Mouse (Mus musculus) kidney, adult 11 months (tissue): ENCODE results near the gene Ppp1r14b.

Experiments used
- DNase-seq: peaks from one replicate; pipeline ENCODE4 v3.0.0; 2022

The Ppp1r14b gene

DNA sequence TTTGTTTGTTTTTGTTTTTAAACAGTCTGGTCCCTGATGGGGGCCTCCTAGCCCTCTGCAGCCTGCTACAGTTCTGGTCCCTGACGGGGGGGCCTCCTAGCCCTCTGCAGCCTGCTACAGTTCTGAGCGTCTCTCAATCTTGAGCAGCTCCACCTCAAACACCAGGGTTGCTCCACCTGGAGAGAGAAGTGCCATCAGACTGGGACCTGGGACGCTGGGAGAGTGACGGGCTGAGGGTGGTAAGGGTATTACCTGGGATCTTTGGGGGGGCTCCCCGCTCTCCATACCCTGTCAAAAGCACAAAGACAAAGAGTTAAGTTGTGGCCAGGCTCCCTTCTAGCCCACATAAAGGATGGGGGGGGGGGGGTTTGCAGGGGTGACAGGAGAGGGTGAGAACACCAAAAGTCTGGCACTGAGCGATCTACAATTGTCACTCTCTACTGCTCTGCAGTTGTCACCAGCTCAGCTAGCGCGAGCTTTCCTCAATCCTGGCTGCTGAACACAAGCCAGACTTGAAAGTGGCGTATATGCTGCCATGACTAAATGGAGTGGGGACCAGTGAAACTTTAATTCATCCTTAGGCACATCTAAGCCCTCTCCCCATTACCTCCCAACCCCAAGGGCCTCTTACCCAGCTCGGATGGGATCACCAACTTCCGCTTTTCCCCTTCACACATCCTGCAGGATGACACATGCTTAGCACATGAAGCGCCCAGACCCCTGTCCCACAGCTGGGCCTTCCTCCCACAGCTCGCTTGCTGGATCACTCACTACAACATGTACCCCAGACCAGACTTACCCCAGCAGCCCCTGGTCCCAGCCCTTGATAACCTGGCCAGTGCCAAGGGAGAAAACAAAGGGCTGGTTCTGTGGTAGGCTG is 3.2 kb downstream of the Ppp1r14b start:
- no peak for DNase-seq

GRCm38 (mm10) chr19:6978639-6978974 is 3.8 kb downstream of the Ppp1r14b start:
- DNase-seq, result no peak

- peak; percentile 71 for DNase-seq
Observed at GRCm38 (mm10) chr19:6979001-6979479, 4.3 kb downstream of the Ppp1r14b start.

DNA sequence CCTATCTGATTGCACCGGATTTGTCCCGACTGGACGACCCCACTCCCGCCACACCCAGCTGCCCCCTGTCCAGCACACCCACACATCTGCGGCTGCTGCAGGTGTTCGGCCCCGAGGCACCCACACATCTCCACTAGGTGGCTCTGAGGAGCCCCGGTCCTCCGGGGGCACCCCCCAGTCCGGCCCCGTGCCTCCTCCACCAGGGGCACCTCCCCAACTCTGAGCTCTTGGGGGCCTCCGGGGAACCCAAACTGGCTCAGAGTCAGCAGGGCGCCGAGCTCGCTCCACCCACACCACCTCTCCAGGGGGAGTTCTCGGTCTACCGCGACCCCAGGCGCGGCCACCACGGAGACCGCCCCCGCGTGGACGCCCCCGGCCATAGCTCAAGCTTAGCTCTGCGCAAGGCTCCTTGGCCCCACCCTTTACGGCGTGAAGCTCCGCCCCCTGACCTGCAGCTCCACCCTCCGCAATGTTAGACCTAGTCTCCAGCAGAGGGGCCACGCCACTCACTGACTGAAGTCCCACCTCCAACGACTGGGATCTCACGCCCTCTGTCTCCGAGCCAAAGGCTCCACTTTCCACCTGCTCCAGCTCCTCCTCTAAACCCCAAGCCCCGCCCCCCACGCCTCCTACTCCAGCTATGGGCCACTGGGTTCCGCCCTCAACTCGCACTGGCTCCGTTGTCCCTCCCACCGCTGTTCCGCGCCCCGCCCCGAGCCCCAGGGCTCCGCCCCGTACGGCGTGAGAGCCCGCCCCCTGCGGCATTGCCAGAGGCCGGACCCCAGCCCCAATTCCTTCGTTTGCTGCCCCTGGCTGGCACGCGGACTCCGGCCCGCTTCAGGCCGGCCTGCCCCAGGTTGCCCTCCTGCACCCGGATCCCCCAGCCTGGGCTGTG is 5.0 kb downstream of the Ppp1r14b start:
- peak; percentile 100 for DNase-seq

- peak; percentile 99 for DNase-seq
Observed at GRCm38 (mm10) chr19:6980381-6981093, 5.8 kb downstream of the Ppp1r14b start, which contains the start of gene Fkbp2. TSS of gene Fkbp2 (minus strand) at chr19:6980501.

GRCm38 (mm10) chr19:6981465-6981864 is 6.7 kb downstream of the Ppp1r14b start:
- DNase-seq, result no peak

DNA sequence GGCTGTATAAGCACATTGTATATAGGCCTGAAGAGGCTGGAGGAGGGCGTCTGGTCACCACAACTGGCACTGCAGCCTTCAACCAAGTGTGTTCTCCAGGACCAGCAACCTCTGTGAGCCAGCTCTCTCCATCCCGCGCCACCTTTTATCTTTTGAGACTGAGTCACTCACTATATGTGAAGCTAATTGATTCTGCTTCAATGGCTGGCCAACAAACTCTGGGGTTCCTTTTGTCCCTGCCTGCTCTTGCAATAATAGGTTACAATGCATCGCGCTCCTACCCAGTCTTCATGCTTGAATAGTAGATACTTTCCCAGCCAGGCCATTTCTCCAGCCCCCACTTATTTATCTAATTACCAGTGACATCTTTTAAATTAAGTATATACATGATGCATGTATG is 8.9 kb downstream of the Ppp1r14b start:
- no peak for DNase-seq

DNA sequence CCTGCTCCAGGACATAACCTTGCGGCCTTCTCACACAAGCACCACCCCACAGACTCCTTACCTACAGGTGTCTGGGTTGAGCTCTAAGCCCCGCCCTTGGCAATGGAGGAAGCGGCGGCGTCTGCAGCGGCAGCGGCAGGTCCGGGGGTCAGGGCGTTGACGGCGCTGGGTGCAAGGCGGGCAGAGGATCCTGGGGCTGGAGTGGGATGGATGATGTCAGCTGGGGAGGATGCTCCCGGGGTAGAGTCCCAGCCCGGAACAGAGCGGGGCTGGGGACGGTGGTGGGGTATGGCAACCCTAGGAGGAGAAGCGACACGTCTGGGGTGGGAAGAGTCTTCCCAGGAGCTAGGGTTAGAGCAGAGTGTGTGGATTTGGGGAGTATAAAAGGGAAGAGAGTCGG is 10.5 kb downstream of the Ppp1r14b start:
- DNase-seq, result no peak

DNA sequence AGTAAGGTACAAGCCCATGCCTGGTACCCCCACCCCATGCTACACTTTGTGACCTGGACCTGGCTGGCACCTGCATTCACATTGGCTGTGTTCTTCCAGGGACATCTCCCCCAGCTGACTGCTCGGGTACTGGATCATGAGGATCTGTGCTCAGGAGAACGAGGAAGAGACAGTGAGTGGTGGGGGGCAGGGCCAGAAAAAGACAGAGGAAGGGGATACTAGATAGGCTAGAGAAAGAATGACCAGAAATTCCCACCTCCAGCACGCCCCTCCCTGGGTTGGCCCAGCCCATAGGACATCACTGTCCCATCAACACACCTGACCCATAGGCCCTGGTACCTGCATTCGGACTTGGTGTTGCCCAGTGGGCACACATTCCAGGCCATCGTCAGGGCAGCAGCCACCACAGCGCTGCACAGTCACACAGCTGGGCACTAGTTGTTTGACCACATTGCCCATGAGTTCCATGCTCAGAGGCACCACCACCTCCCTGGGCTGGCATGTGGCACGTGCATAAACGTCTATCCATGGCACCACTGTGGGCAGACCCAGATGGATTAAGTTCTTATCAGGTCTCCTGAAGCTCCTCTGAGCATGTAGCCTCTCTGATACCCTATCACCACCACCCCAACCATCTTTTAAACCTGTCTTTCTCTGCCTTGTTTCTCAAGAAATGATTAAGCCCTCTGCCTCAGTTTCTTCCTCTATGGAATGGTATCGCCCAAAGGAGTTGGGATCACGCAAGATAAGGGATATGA is 11.4 kb downstream of the Ppp1r14b start:
- DNase-seq, result no peak

GRCm38 (mm10) chr19:6987061-6987903 is 12.5 kb downstream of the Ppp1r14b start, which contains the start of gene Vegfb:
TSS of gene Vegfb (minus strand) at chr19:6987651.
- DNase-seq, result peak; percentile 70

DNA sequence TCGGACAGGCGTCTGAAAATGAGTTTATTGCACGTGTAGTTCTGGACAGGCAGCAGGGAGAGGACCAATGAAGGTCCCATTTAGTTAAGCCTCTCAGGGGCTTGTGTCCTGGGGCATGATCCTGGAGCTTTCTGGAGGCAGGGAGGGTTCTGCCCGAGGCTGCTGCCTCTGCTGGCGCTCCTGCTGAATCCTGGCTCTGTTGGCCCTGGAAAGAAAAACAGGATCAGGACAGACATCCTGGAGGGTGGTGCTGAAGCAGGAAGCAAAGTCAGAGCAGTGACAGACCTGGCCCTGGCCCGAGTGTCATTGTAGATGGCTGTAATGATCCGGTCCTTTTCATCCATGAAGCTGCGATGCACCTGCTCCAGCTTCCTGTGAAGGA is 13.1 kb downstream of the Ppp1r14b start:
- DNase-seq, result no peak

DNA sequence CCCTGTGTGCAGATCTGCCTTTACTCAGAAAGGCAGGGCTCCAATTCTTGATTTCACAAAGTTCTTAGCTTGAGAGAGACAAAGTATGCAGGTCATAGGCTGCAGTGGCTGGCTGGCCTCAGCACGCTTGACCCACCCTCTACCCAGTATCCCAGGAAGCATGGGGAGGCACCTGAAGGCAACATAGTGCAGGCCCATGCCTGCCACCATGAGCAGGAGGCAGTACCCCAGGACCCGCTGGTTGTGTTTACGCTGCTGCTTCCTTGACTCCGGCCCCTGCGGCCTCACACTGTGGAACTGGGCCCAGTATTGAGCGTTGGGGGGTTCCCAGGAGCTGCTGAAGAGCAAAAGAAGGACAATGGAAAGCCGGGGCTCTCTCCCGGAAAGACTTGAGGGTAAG is 14.5 kb downstream of the Ppp1r14b start:
- DNase-seq, result no peak

- no peak for DNase-seq
Observed at GRCm38 (mm10) chr19:6990712-6991111, 15.9 kb downstream of the Ppp1r14b start.

DNA sequence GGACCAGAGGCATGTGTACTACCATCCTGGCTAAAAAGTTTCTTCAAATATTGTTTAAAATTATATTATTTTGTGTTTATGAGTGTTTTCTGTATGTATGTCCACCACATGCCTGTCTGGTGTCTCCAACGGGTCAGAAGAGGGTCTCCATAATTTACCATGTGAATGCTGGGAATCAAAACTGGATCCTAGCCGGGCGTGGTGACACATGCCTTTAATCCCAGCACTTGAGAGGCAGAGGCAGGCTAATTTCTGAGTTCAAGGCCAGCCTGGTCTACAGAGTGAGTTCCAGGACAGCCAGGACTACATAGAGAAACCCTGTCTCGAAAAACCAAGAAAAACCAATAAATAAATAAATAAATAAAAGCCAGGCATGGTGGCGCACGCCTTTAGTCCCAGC is 16.4 kb downstream of the Ppp1r14b start:
- DNase-seq, result peak; percentile 9

GRCm38 (mm10) chr19:6992011-6992858 is 17.5 kb downstream of the Ppp1r14b start, which contains the start of gene Dnajc4:
TSS of gene Dnajc4 (minus strand) at chr19:6992572.
- peak; percentile 97 for DNase-seq

- DNase-seq, result no peak
Observed at GRCm38 (mm10) chr19:6993011-6993770, 18.4 kb downstream of the Ppp1r14b start.

DNA sequence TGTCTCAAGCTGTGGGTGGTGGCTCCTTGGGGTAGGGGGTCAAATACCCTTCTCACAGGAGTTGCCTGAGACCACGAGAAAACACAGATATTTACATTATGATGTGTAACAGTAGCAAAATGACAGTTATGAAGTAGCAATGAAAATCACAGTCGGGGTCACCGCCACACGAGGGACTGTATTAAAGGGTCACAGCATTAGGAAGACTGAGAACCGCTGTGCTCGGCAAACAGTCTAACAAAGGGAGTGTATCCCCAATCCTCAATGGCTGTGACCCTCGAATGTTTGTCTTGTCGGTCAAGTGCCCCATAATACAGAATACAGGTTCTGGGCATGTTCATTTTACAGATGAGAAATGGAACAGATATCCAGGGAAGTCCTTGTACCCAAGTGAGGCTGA is 19.2 kb downstream of the Ppp1r14b start:
- DNase-seq, result no peak

- no peak for DNase-seq
Observed at GRCm38 (mm10) chr19:6994489-6994888, 19.7 kb downstream of the Ppp1r14b start.

- no peak for DNase-seq
Observed at GRCm38 (mm10) chr19:6995255-6995991, 20.7 kb downstream of the Ppp1r14b start.
